ENCODE assay signal across 10 mouse cellular contexts in genomic region chr7:127918203-127918602, GRCm38 (mm10). TPM values are rescaled to one million over a fixed set of nuclear protein-coding genes. Genes with fewer than 3 reads are reported as not detected.
DNase-seq lines count a peak whose midpoint lies in the region; ATAC-seq lines count a peak whose summit lies in the region.
"Had no signal": no experiment of that assay in that cellular context is flagged by ENCODE, and none has a peak within 500 bp of the region (broad histone marks: within the 10 kb centered on the region; RNA-seq: fewer than 3 reads in every experiment).

No protein-coding gene starts in this region.

- H3K4me2 ChIP-seq in forebrain, embryonic 11.5 days (ENCODE audit: low read depth, low read length, severe bottlenecking) = no peak overlapping the region
- no peak overlapping the region for H3K4me2 ChIP-seq in forebrain, embryonic 16.5 days (ENCODE audit: low read length)

- no peaks in the 10 kb centered on the region for H3K4me1 ChIP-seq in forebrain, embryonic 11.5 days (replicated peaks; ENCODE audit: control insufficient read depth, insufficient read depth, low read length)
- peaks cover 2% of the 10 kb centered on the region for H3K4me1 ChIP-seq in forebrain, embryonic 16.5 days (replicated peaks; ENCODE audit: control insufficient read depth, insufficient read depth, low read length)

- peak; percentile 73 for DNase-seq in forebrain, embryonic 11.5 days (ENCODE audit: low spot score)
- peak; percentile 52 for DNase-seq in right cerebral cortex, postnatal 14 days
- no peak for DNase-seq in right cerebral cortex, adult 18-20 months
- peak; percentile 61 for DNase-seq in embryo, embryonic 10.5 days (ENCODE audit: low spot score)
- DNase-seq in ovary, postnatal 36 days (ENCODE audit: low spot score) = no peak
- no peak for DNase-seq in gastrocnemius, adult 8-10 months (ENCODE audit: low spot score in 2 of 2)

- H3K9me3 ChIP-seq in forebrain, embryonic 11.5 days (ENCODE audit: control insufficient read depth, low read length) = no peaks in the 10 kb centered on the region
- H3K9me3 ChIP-seq in forebrain, embryonic 16.5 days (ENCODE audit: control insufficient read depth, low read length) = no peaks in the 10 kb centered on the region

- no peak overlapping the region for H3K4me3 ChIP-seq in forebrain, embryonic 11.5 days (ENCODE audit: low read depth, low read length)
- H3K4me3 ChIP-seq in forebrain, embryonic 16.5 days (replicated peaks; ENCODE audit: low read length) = no peak overlapping the region

- no peak overlapping the region for H3K9ac ChIP-seq in forebrain, embryonic 11.5 days (ENCODE audit: low read length)
- H3K9ac ChIP-seq in forebrain, embryonic 16.5 days (replicated peaks; ENCODE audit: low read depth, low read length) = no peak overlapping the region

- ATAC-seq in forebrain, embryonic 11.5 days (replicated peaks; ENCODE audit: low FRiP score) = no peak
- no peak for ATAC-seq in forebrain, embryonic 16.5 days
- 0 out of 2 replicates have a peak, but pooled peaks have one; percentile 23 for ATAC-seq in megakaryocyte, adult 5-6 weeks (ENCODE audit: poor library complexity, severe bottlenecking)

- no peaks in the 10 kb centered on the region; the same call in 1 of the 2 replicates for H3K36me3 ChIP-seq in forebrain, embryonic 11.5 days (ENCODE audit: control insufficient read depth, insufficient read depth, low read length)
- peaks cover 15% of the 10 kb centered on the region for H3K36me3 ChIP-seq in forebrain, embryonic 16.5 days (ENCODE audit: control insufficient read depth, insufficient read depth)

- H3K27ac ChIP-seq in forebrain, embryonic 11.5 days (ENCODE audit: low read depth, low read length) = no peak overlapping the region
- H3K27ac ChIP-seq in forebrain, embryonic 16.5 days (ENCODE audit: low read length) = no peak overlapping the region

- WGBS in forebrain, embryonic 11.5 days = 55% methylated on average over 3 of the region's 3 CpGs
- 55% methylated on average over 3 of the region's 3 CpGs for WGBS in forebrain, embryonic 16.5 days

- H3K27me3 ChIP-seq in forebrain, embryonic 11.5 days (ENCODE audit: control insufficient read depth, insufficient read depth, low read length) = no peaks in the 10 kb centered on the region
- H3K27me3 ChIP-seq in forebrain, embryonic 16.5 days (replicated peaks; ENCODE audit: control insufficient read depth, insufficient read depth, low read length) = no peaks in the 10 kb centered on the region

RNA-seq across cellular contexts. Expression of gene Kat8, which starts 5.9 kb away (rescaled TPM):
- polyA plus RNA-seq in forebrain, embryonic 11.5 days (2014; fragmentation: Nextera tagmentation; extraction: Ambion mirVana) = 55.9 and 58.3 TPM in 2 replicates
- 53.3 and 55.4 TPM in 2 replicates for polyA plus RNA-seq in forebrain, embryonic 16.5 days (2015; fragmentation: Nextera tagmentation; extraction: Ambion mirVana)
- total RNA-seq in megakaryocyte, adult 5-6 weeks (2015) = 20.1 and 24.6 TPM in 2 replicates
- 22.7 and 23.6 TPM in 2 replicates for total RNA-seq in megakaryocyte, adult 5-6 weeks (2017)
- total RNA-seq in gastrocnemius, adult 8-10 months (2022) = 10 to 100 TPM; 20.8 to 30.8 (median 23.0) TPM

RNA-seq across cellular contexts. Expression of gene Prss8, which starts 11.7 kb away (rescaled TPM):
- polyA plus RNA-seq in forebrain, embryonic 11.5 days (2014; fragmentation: Nextera tagmentation; extraction: Ambion mirVana) = 1.8 and 3.1 TPM in 2 replicates
- 0.19 and 0.32 TPM in 2 replicates for polyA plus RNA-seq in forebrain, embryonic 16.5 days (2015; fragmentation: Nextera tagmentation; extraction: Ambion mirVana)
- total RNA-seq in megakaryocyte, adult 5-6 weeks (2015) = not detected in 2 replicates
- total RNA-seq in megakaryocyte, adult 5-6 weeks (2017) = not detected in 2 replicates
- total RNA-seq in gastrocnemius, adult 8-10 months (2022) = not detected

RNA-seq across cellular contexts. Expression of gene Bckdk, which starts 14.3 kb away (rescaled TPM):
- polyA plus RNA-seq in forebrain, embryonic 11.5 days (2014; fragmentation: Nextera tagmentation; extraction: Ambion mirVana) = 102 and 139 TPM in 2 replicates
- 79.4 and 81.7 TPM in 2 replicates for polyA plus RNA-seq in forebrain, embryonic 16.5 days (2015; fragmentation: Nextera tagmentation; extraction: Ambion mirVana)
- 45.1 and 47.9 TPM in 2 replicates for total RNA-seq in megakaryocyte, adult 5-6 weeks (2015)
- 31.2 and 35.5 TPM in 2 replicates for total RNA-seq in megakaryocyte, adult 5-6 weeks (2017)
- 100 to 1,000 TPM; 163 to 190 (median 180) TPM for total RNA-seq in gastrocnemius, adult 8-10 months (2022)

RNA-seq across cellular contexts. Expression of gene Vkorc1, which starts 22.8 kb away (rescaled TPM):
- 47.8 and 48.9 TPM in 2 replicates for polyA plus RNA-seq in forebrain, embryonic 11.5 days (2014; fragmentation: Nextera tagmentation; extraction: Ambion mirVana)
- polyA plus RNA-seq in forebrain, embryonic 16.5 days (2015; fragmentation: Nextera tagmentation; extraction: Ambion mirVana) = 63.9 and 74.4 TPM in 2 replicates
- 49.9 and 59.6 TPM in 2 replicates for total RNA-seq in megakaryocyte, adult 5-6 weeks (2015)
- total RNA-seq in megakaryocyte, adult 5-6 weeks (2017) = 5.5 and 11.2 TPM in 2 replicates
- 1 to 10 TPM; 5.3 to 9.9 (median 8.6) TPM for total RNA-seq in gastrocnemius, adult 8-10 months (2022)

RNA-seq across cellular contexts. Expression of gene Gm21974, which starts 22.9 kb away (rescaled TPM):
- not detected in 2 replicates for polyA plus RNA-seq in forebrain, embryonic 11.5 days (2014; fragmentation: Nextera tagmentation; extraction: Ambion mirVana)
- not detected in 2 replicates for polyA plus RNA-seq in forebrain, embryonic 16.5 days (2015; fragmentation: Nextera tagmentation; extraction: Ambion mirVana)
- total RNA-seq in megakaryocyte, adult 5-6 weeks (2015) = not detected in 2 replicates
- not detected in 2 replicates for total RNA-seq in megakaryocyte, adult 5-6 weeks (2017)
- total RNA-seq in gastrocnemius, adult 8-10 months (2022) = not detected
- total RNA-seq: neutrophil, adult 5-6 weeks had no signal
- polyA plus RNA-seq: intestine, embryonic 14.5 days had no signal

Comparison
In these comparisons a context has a peak if more than half of its experiments do, and no peak if none do; other contexts are left out.
1. DNase-seq: peak in forebrain, embryonic 11.5 days (single experiment), right cerebral cortex, postnatal 14 days (single experiment) and embryo, embryonic 10.5 days (single experiment); none in right cerebral cortex, adult 18-20 months (single experiment), ovary, postnatal 36 days (single experiment) and gastrocnemius, adult 8-10 months (0 of 2).